Mouse (Mus musculus) heart, embryonic 13.5 days (tissue): Measurements from ENCODE around the gene Arhgap15. TPM values are rescaled to one million over a fixed set of nuclear protein-coding genes. Genes with fewer than 3 reads are reported as not detected.

Experiments
- ATAC-seq: fragments of 200-750 bp; cut with Nextera tagmentation; 2 replicates; pipeline ENCODE4 v1.8.0; 2017; ENCODE audit warnings: moderate TSS enrichment; ENCODE audit not compliant: insufficient number of reproducible peaks, low FRiP score, low TSS enrichment; ENCODE audit errors: extremely low read depth
- H3K27ac ChIP-seq: fragments of 300-500 bp; sonication (generic); replicated peaks from 2 replicates; pipeline ENCODE4 v1.5.1; 2015; ENCODE audit warnings: moderate library complexity, mild to moderate bottlenecking, inconsistent platforms
- H3K27me3 ChIP-seq: fragments of 300-500 bp; sonication (generic); replicated peaks from 2 replicates; pipeline ENCODE4 v1.6.1; 2015; ENCODE audit warnings: mild to moderate bottlenecking, inconsistent platforms
- H3K36me3 ChIP-seq: fragments of 300-500 bp; sonication (generic); 2 replicates; pipeline ENCODE4 v1.6.1; 2015; ENCODE audit warnings: mild to moderate bottlenecking, inconsistent platforms
- H3K4me1 ChIP-seq: fragments of 300-500 bp; sonication (generic); 2 replicates; pipeline ENCODE4 v1.6.1; 2015; ENCODE audit warnings: inconsistent platforms
- H3K4me2 ChIP-seq: fragments of 300-500 bp; sonication (generic); 2 replicates; pipeline ENCODE4 v1.6.1; 2015; ENCODE audit warnings: inconsistent platforms, mild to moderate bottlenecking, moderate library complexity
- H3K4me3 ChIP-seq: fragments of 300-500 bp; sonication (generic); 2 replicates; pipeline ENCODE4 v1.5.1; 2015; ENCODE audit warnings: moderate library complexity, mild to moderate bottlenecking, inconsistent platforms
- H3K9ac ChIP-seq: fragments of 300-500 bp; sonication (generic); 2 replicates; pipeline ENCODE4 v1.6.1; 2015; ENCODE audit warnings: inconsistent platforms, mild to moderate bottlenecking, moderate library complexity
- H3K9me3 ChIP-seq: fragments of 300-500 bp; sonication (generic); 2 replicates; pipeline ENCODE4 v1.6.1; 2016; ENCODE audit warnings: inconsistent platforms
- WGBS: fragments of 180-500 bp; shearing (Covaris S2); methylation state at CpG from one replicate; pipeline ENCODE4 v1.1.7; 2015; ENCODE audit warnings: mixed read lengths; 5-methylcytosine and 5-hydroxymethylcytosine counted together
- polyA plus RNA-seq: library from polyadenylated mRNA; unstranded; fragments of >200 nt; fragmentation: Nextera tagmentation; extraction: Ambion mirVana; gene quantifications from 2 replicates; pipeline ENCODE4 v1.2.1, GENCODE M21; 2015

Gene Arhgap15
- polyA plus RNA-seq, 1 experiment from 2014 or later: 0.87 TPM

DNA sequence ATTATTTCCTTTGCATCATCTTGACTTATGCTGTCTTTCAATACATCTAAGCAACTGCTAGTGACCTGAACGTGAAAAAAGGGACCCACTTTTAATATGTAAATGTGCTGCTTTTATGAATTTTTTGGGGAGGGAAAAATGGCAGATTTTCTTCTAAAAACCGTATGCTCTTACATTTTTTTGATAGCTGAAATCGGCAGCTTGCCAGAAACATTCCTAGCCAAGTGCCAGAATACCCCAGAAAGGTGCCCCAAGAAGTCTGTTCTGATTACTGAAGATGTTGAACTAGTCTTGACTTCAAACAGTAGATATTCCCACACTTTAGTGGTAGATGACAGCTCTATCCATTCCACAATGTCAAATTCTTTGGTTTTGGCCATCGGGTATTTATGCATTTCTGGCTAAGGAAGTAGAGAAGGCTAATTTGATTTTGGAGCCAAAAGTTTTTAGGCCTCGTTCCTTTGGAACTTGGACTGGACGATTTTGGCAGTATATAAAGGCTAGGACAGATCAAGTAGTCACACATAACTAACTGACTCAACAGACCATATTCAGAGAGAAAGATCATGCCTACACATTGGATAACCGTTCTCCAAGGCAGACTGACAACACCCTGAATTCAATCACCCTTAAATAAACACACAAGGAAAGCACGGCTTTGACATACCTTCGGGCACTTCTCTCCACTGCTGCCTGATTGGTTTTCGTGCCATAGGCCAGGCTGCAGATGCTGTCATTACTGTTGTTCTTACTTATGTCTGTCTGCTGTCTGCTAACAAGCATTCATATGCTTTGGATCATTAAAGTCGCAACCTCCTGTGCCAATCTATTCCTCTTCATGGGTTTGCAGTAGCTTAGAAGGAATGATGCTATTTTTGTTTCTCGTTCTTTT, 67.5 kb downstream of the Arhgap15 start:
- no peaks in the 10 kb centered on the region for H3K4me1 ChIP-seq
- H3K36me3 ChIP-seq: no peaks in the 10 kb centered on the region
- H3K27ac ChIP-seq: no peak overlapping the region
- H3K9ac ChIP-seq: no peak overlapping the region
- H3K4me2 ChIP-seq: no peak overlapping the region
- 76% methylated on average over 12 of the region's 12 CpGs for WGBS
- ATAC-seq: no peak
- no peak overlapping the region for H3K4me3 ChIP-seq
- H3K27me3 ChIP-seq: no peaks in the 10 kb centered on the region
- no peaks in the 10 kb centered on the region for H3K9me3 ChIP-seq

DNA sequence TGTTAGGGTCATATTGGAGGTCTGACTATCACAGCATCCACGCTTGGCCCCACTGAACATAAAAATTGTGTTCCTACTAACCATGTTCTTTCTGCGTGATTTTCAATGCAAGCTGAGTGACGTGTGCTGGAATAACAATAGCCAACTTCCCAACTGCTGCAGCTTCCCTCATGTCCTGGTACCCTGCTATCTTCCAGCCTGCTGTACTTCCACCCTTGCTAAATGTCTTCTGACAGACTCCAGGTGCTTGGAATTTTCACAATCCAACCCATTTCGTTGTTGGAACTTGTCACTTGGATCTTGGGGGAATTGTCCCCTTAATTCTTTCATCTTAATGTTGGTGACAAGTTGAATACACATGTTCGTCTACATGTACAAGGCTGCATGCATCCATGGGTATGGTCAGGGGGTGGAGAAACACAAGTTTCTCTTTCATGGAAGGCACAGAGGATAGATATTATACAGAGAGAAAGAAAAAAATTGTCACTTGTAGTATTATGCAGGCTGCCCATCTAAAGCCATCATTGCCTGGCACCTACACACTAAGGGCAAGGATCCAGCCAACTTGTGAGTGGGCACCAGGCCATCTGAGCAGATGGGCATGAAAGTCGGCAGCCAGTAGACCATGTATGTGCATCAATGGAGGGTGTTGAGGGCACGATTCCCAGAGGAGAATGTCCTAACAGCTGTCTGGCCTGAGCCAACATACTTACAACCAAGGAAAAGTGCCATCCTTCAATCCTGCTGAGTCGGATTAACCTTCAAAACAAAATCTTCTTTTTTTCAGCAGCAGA, 68.4 kb downstream of the Arhgap15 start:
- no peaks in the 10 kb centered on the region for H3K27me3 ChIP-seq
- H3K9ac ChIP-seq: no peak overlapping the region
- no peak overlapping the region for H3K27ac ChIP-seq
- WGBS: 73% methylated on average over 8 of the region's 8 CpGs
- H3K4me1 ChIP-seq: no peaks in the 10 kb centered on the region
- no peak for ATAC-seq
- no peaks in the 10 kb centered on the region for H3K9me3 ChIP-seq
- H3K4me3 ChIP-seq: no peak overlapping the region
- no peak overlapping the region for H3K4me2 ChIP-seq
- no peaks in the 10 kb centered on the region for H3K36me3 ChIP-seq

DNA sequence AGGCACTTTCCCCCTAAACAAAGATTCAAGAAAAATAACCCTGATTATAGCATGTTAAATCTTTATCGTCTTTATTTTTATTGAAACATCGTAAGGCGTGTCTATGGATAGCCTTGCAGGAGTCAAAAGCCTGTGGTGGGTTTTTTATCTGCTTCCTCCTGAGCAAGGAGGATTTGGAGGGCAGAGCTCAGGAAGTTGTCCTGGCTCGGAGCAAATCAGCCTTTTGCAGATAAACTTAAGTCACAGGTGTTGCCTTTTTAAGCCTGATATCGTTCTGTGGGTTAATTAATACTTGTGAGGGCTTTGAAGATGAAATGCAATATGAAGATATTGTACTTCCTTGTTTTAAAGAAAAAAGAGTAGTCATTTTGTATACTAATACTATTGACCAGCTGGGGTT, 87.3 kb downstream of the Arhgap15 start:
- no peak overlapping the region for H3K27ac ChIP-seq
- WGBS: 49% methylated on average over 5 of the region's 5 CpGs
- H3K4me1 ChIP-seq: no peaks in the 10 kb centered on the region
- no peak overlapping the region for H3K4me3 ChIP-seq
- H3K36me3 ChIP-seq: no peaks in the 10 kb centered on the region
- H3K4me2 ChIP-seq: no peak overlapping the region
- ATAC-seq: no peak
- no peak overlapping the region for H3K9ac ChIP-seq
- no peaks in the 10 kb centered on the region for H3K9me3 ChIP-seq
- H3K27me3 ChIP-seq: no peaks in the 10 kb centered on the region

DNA sequence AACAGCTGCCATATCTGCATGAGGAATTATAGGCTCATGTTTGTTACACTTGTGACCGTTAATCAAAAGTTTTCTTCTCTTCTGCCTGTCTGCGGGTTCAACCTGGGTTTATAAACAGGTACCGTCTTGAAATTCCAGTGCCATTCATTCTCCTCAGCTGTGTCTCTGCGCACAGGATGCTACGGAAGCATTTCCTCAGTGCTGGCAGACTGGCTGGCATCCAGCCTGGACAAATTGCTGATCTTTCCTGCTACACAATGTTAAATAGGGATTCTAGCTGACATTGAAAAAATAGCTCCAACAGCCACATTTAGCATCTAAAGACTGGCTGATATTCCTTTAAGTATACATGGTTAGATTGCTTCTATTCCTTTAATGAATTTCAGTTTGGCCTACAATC, 93.0 kb downstream of the Arhgap15 start:
- H3K27me3 ChIP-seq: no peaks in the 10 kb centered on the region
- no peaks in the 10 kb centered on the region for H3K9me3 ChIP-seq
- H3K4me3 ChIP-seq: no peak overlapping the region
- H3K9ac ChIP-seq: no peak overlapping the region
- ATAC-seq: no peak
- no peaks in the 10 kb centered on the region for H3K36me3 ChIP-seq
- WGBS: 52% methylated on average over 5 of the region's 5 CpGs
- H3K4me2 ChIP-seq: no peak overlapping the region
- H3K4me1 ChIP-seq: no peaks in the 10 kb centered on the region
- no peak overlapping the region for H3K27ac ChIP-seq

DNA sequence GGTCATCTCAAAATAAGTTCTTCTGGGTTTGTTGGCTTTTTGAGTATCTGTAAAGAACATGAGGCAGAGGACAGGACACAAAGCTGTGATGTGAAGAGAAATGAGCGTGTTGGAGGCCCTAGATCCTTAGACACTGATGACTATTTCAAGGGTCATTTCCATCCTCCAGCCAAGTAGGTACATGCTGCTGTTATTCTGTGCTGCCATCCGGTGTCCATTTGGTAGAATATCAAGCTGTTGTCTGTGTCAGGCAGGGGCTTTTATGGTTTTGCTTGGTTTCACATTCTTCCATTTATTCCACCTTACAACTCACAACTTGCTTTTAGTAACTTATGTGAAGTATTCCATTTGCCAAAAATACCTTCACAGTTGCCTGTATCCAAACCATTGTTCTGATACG, 102.6 kb downstream of the Arhgap15 start:
- WGBS: 50% methylated on average over 3 of the region's 3 CpGs
- H3K9me3 ChIP-seq: no peaks in the 10 kb centered on the region

DNA sequence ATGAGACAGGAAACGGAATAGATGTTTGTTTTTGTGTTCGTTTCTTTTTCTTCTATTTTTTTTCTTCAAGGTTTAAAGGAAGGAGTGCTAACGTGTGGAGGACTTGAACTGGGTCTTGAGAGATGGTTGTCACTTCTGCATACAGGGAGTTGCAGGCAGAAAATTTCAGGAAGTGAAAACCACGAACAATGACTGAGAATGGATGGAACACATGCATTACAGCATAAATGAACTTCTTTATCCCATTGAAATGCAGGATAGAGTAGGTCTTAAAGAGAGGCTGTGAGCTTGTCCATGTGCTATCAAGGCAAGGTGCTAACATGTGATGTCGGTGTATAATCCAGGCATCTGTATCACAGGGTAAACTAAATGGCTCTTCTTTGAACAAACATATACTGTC, 114.1 kb downstream of the Arhgap15 start:
- no peak overlapping the region for H3K4me2 ChIP-seq
- no peak for ATAC-seq
- 70% methylated on average over 5 of the region's 5 CpGs for WGBS
- no peaks in the 10 kb centered on the region for H3K4me1 ChIP-seq
- H3K27ac ChIP-seq: no peak overlapping the region
- no peaks in the 10 kb centered on the region for H3K36me3 ChIP-seq
- H3K4me3 ChIP-seq: no peak overlapping the region
- H3K9ac ChIP-seq: no peak overlapping the region
- no peaks in the 10 kb centered on the region for H3K27me3 ChIP-seq
- no peaks in the 10 kb centered on the region for H3K9me3 ChIP-seq

More for the DNA sequence above, 102.6 kb downstream of the Arhgap15 start:
- Histone ChIP-seq H3K27me3 (no peaks in the 10 kb centered on the region), H3K9ac (no peak overlapping the region), H3K36me3 (no peaks in the 10 kb centered on the region), H3K27ac (no peak overlapping the region), H3K4me2 (no peak overlapping the region), H3K4me3 (no peak overlapping the region), H3K4me1 (no peaks in the 10 kb centered on the region)
- no peak for ATAC-seq

DNA sequence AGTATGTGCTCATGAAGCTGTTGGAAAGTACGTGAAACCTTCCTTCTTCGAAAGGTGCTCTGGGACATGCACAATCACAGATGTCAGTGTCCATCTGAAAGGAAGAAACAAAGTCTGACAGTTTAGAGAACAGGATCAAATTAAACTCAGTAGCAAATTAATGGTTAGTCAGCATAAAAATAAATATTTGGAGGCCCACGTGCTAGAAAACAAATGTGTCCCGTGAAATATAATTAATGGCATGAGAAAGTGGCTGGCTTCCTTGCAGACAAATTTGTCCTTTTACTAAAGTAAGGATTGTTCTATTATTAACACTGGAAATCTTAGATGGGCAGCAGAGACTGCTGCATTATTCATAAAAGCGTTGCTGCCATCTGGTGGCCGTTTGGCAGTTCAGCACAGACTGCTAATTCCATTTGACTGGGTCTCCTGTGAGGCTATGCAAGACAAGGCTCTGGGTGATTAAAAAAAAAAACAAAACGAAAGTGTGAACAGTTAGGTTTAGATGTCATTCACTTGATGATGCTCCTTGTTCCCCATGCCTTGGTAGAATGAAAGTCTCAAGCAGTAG, 153.9 kb downstream of the Arhgap15 start:
- no peaks in the 10 kb centered on the region for H3K4me1 ChIP-seq
- no peak for ATAC-seq
- H3K4me2 ChIP-seq: no peak overlapping the region
- H3K27ac ChIP-seq: no peak overlapping the region
- no peak overlapping the region for H3K4me3 ChIP-seq
- H3K36me3 ChIP-seq: no peaks in the 10 kb centered on the region
- H3K9me3 ChIP-seq: no peaks in the 10 kb centered on the region
- H3K27me3 ChIP-seq: no peaks in the 10 kb centered on the region
- H3K9ac ChIP-seq: no peak overlapping the region
- WGBS: 20% methylated on average over 7 of the region's 7 CpGs

DNA sequence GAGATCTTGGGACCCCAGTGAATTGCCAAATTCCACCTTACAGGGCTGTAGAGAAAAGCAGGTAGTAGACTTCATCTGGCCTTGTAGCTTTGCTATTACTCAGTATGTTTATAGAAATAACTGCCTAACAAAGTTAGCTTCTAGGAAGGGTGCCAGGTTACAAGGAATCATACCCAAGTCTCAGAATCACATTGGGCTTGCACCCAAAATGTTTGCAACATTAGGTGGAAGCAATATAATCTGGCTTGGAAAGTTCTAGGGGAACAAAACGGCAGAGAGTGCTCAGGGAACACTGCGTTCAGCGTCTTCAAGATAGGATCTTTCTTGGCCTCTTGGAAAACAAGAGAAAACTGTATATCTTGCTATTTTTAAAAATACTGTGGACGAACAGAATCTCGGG, 158.9 kb downstream of the Arhgap15 start:
- Histone ChIP-seq H3K27ac (no peak overlapping the region), H3K4me3 (no peak overlapping the region), H3K9me3 (no peaks in the 10 kb centered on the region), H3K27me3 (no peaks in the 10 kb centered on the region), H3K36me3 (no peaks in the 10 kb centered on the region), H3K4me2 (no peak overlapping the region), H3K4me1 (no peaks in the 10 kb centered on the region), H3K9ac (no peak overlapping the region)
- 73% methylated on average over 5 of the region's 5 CpGs for WGBS
- ATAC-seq: no peak

DNA sequence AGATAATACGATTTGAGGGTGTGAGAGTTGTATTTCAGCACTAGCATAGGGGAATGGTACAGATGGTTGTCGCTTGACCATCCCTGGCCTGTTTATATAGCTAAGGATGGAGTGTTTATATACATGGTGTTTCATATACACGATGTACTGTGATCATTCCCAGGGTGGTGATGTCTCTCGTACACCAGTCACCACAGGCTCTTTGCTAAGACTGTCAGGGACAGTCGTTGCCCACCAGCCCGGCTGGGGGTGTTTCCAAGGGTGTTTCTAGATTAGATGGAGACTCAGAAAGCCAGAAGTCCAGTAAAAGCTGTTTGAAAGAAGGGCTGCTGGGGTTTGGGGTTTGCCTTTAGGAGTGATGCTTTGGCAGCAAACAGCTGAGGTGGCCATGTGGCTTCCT, 165.5 kb downstream of the Arhgap15 start:
- 58% methylated on average over 6 of the region's 6 CpGs for WGBS
- H3K36me3 ChIP-seq: no peaks in the 10 kb centered on the region
- no peak overlapping the region for H3K9ac ChIP-seq
- H3K27ac ChIP-seq: no peak overlapping the region
- no peaks in the 10 kb centered on the region for H3K27me3 ChIP-seq
- H3K9me3 ChIP-seq: no peaks in the 10 kb centered on the region
- H3K4me2 ChIP-seq: no peak overlapping the region
- no peaks in the 10 kb centered on the region for H3K4me1 ChIP-seq
- ATAC-seq: no peak
- H3K4me3 ChIP-seq: no peak overlapping the region

DNA sequence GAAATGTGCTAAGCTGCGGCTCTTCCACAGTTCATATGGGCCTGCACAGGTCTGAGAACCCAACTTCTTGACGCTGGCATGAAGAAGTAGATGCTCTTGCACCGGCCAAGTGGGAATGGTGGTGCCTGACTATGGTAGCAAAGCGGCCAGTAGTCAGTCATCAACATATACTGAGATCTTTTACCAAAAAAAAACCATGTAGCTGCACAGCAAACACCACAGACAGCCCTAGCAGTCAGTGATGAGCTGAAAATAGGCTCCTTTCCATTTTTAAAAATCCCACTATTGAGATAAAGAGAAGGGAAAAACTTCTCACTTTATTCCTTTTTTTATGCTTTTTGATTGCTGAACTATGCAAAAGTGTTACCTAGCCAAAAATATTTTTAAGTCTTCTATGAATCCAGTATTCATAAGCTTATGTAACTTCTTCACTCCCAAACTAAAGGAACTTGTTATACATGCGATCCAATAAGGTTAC, 175.3 kb downstream of the Arhgap15 start:
- no peaks in the 10 kb centered on the region for H3K4me1 ChIP-seq
- WGBS: 77% methylated on average over 5 of the region's 5 CpGs
- no peak overlapping the region for H3K27ac ChIP-seq
- H3K4me2 ChIP-seq: no peak overlapping the region
- H3K27me3 ChIP-seq: no peaks in the 10 kb centered on the region
- no peak overlapping the region for H3K4me3 ChIP-seq
- no peaks in the 10 kb centered on the region for H3K36me3 ChIP-seq
- H3K9ac ChIP-seq: no peak overlapping the region
- ATAC-seq: no peak
- no peaks in the 10 kb centered on the region for H3K9me3 ChIP-seq

DNA sequence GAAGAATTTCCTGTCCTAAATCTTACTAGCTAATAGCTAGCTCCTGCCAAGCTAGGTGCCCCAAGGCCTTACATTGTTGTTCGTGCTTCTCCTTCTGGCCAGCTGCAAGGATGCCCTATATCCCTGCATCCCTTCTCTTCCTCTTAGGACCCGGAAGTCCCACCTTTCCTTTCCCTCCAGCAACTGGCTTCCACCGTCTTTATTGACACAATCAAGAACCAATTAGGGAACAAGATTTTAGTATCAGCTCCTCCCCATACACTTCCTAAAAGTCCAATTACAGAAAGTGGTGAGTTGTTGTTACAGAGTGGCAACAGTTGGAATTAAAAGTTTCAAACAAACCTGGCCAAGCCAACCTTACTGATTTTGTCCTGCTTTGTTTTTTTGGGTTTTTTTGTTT, 183.1 kb downstream of the Arhgap15 start:
- Histone ChIP-seq H3K4me1 (no peaks in the 10 kb centered on the region), H3K9me3 (no peaks in the 10 kb centered on the region), H3K4me2 (no peak overlapping the region), H3K27me3 (no peaks in the 10 kb centered on the region), H3K36me3 (no peaks in the 10 kb centered on the region), H3K4me3 (no peak overlapping the region), H3K9ac (no peak overlapping the region), H3K27ac (no peak overlapping the region)
- no peak for ATAC-seq
- WGBS: 85% methylated on average over 3 of the region's 3 CpGs
